Mouse (Mus musculus): Measurements from ENCODE around the gene Polr1b.

GRCm38 (mm10) chr2:129052451-129052983 lies 48.3 kb upstream of the Polr1b start:
- TF ChIP-seq POLR2A (IDR thresholded peaks at IDR 0.05; ENCODE audit: extremely low read depth, insufficient read depth, low read length), result no peak
- TF ChIP-seq CTCF (IDR thresholded peaks at IDR 0.05; ENCODE audit: low read depth, low read length), result no peak
